Mouse (Mus musculus) forebrain, embryonic 12.5 days (tissue): ENCODE results near the gene Gltp. TPM values are rescaled to one million over a fixed set of nuclear protein-coding genes. Genes with fewer than 3 reads are reported as not detected.

Experiments
- ATAC-seq: fragments of 200-750 bp; cut with Nextera tagmentation; 2 replicates; pipeline ENCODE4 v1.8.0; 2017; ENCODE audit warnings: moderate TSS enrichment; ENCODE audit not compliant: low FRiP score
- H3K27ac ChIP-seq: fragments of 300-500 bp; sonication (generic); 2 replicates; pipeline ENCODE4 v1.5.1; 2016; ENCODE audit warnings: mild to moderate bottlenecking
- H3K27me3 ChIP-seq: fragments of 300-500 bp; sonication (generic); 2 replicates; pipeline ENCODE4 v1.6.1; 2016; ENCODE audit warnings: mild to moderate bottlenecking
- H3K36me3 ChIP-seq: fragments of 300-500 bp; sonication (generic); replicated peaks from 2 replicates; pipeline ENCODE4 v1.6.1; 2016; ENCODE audit warnings: mild to moderate bottlenecking
- H3K4me1 ChIP-seq: fragments of 300-500 bp; sonication (generic); 2 replicates; pipeline ENCODE4 v1.6.1; 2016
- H3K4me2 ChIP-seq: fragments of 300-500 bp; sonication (generic); 2 replicates; pipeline ENCODE4 v1.6.1; 2016; ENCODE audit warnings: mild to moderate bottlenecking, moderate library complexity
- H3K4me3 ChIP-seq: fragments of 300-500 bp; sonication (generic); replicated peaks from 2 replicates; pipeline ENCODE4 v1.5.1; 2016; ENCODE audit warnings: mild to moderate bottlenecking
- H3K9ac ChIP-seq: fragments of 300-500 bp; sonication (generic); 2 replicates; pipeline ENCODE4 v1.6.1; 2016; ENCODE audit warnings: mild to moderate bottlenecking
- H3K9me3 ChIP-seq: fragments of 300-500 bp; sonication (generic); 2 replicates; pipeline ENCODE4 v1.6.1; 2016
- WGBS: fragments of 180-500 bp; shearing (Covaris S2); methylation state at CpG from one replicate; pipeline ENCODE4 v1.1.7; 2016; 5-methylcytosine and 5-hydroxymethylcytosine counted together
- polyA plus RNA-seq: library from polyadenylated mRNA; unstranded; fragments of >200 nt; fragmentation: Nextera tagmentation; extraction: Ambion mirVana; gene quantifications from 2 replicates; pipeline ENCODE4 v1.2.1, GENCODE M21; 2016

Gene Gltp
- polyA plus RNA-seq, 1 experiment from 2014 or later, result 66.2 TPM

DNA sequence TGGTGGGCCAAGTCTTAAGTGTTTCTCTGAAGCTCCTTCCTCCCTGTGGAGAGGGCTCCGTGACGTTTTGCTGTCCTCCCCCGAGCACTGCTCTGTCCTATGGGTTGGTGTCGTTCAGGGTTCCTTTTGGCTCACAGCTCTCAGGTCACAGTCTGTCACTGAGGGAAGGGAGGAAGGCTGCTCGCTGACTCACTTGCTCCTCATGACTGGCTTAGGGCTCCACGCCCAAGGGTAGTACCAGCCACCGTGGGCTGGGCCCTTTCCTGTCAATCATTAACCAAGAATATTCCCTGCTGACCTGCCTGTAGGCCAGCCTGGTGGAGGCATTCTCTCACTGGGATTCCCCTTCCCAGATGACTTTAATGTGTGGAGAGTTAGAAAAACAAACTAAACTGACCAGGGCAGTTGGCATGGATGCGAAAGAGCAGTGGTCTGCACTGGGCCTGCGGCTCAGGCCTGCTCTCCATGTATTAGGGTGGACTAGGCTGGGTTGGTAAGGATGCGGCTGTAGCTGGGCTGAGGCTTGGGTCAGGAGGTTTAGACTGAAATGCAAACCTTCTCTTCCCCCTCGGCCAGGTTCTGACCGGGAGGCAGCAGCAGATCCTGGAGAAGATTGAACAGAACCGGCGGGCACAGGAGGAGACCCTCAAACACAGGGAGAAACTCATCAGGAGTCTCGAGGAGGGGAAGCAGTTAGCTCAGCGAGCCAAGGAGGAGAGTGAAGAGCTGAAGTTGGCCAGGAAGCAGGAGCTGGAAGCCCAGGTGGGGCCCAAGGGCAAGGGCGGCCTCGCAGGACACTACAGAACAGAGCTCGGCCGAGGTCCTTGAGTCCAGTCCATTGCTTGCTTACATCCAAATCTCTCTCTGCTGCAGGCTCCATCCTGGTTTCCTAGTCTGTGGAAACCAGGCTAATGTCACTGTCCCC lies 28.5 kb upstream of the Gltp start:
- Histone ChIP-seq H3K4me3 (no peak overlapping the region), H3K9me3 (no peaks in the 10 kb centered on the region), H3K27me3 (no peaks in the 10 kb centered on the region), H3K9ac (no peak overlapping the region), H3K4me1 (no peaks in the 10 kb centered on the region), H3K4me2 (no peak overlapping the region), H3K27ac (no peak overlapping the region), H3K36me3 (peaks cover 92% of the 10 kb centered on the region)
- no peak for ATAC-seq
- WGBS, result 90% methylated on average over 20 of the region's 20 CpGs

DNA sequence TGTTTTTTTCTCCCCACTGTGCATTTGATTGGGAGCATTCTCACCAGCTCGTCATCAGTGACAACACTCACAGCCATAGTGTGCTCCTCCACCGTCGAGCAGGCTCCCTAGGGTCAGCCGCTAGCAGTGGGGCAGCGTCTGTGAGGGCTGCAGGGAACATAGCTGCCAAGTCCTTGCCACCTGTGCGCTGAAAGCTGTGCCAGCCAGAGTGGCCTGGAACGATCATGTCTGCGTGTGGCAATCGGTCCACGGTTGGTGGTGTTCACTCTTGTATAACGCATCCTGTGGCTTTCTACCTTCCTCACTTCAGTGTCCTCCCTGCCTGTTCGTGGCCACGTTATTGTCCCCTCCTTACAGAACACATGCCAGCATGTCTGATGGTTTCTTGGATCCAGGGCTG lies 27.7 kb upstream of the Gltp start:
- Histone ChIP-seq H3K27ac (no peak overlapping the region), H3K27me3 (no peaks in the 10 kb centered on the region), H3K9me3 (no peaks in the 10 kb centered on the region), H3K9ac (no peak overlapping the region), H3K4me1 (no peaks in the 10 kb centered on the region), H3K4me2 (no peak overlapping the region), H3K4me3 (no peak overlapping the region), H3K36me3 (peaks cover 92% of the 10 kb centered on the region)
- no peak for ATAC-seq
- 94% methylated on average over 13 of the region's 13 CpGs for WGBS

DNA sequence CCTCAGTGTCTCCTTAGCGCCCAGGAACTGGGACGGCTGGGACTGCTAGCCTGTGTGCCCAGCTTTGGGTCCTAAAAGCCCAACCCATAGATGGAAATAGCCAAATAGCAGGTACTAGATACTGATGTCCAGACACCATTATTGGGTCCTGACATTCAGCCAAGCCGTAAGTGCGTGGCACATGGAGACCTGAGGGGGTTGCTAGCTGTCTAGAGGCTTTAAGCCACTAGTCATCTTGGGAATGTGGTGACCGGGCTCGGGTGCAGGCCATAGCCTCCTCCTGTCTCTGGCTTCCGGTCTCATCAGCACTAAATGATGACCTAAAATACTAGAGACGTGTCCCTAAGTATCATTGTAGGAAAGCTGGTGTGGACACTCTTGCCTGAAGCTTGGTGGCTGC lies 27.2 kb upstream of the Gltp start:
- H3K27me3 ChIP-seq, result no peaks in the 10 kb centered on the region
- no peak overlapping the region for H3K4me2 ChIP-seq
- 90% methylated on average over 8 of the region's 8 CpGs for WGBS
- H3K36me3 ChIP-seq, result peaks cover 93% of the 10 kb centered on the region
- H3K27ac ChIP-seq, result no peak overlapping the region
- H3K4me3 ChIP-seq, result no peak overlapping the region
- ATAC-seq, result no peak
- H3K9ac ChIP-seq, result no peak overlapping the region
- no peaks in the 10 kb centered on the region for H3K9me3 ChIP-seq
- no peaks in the 10 kb centered on the region for H3K4me1 ChIP-seq

DNA sequence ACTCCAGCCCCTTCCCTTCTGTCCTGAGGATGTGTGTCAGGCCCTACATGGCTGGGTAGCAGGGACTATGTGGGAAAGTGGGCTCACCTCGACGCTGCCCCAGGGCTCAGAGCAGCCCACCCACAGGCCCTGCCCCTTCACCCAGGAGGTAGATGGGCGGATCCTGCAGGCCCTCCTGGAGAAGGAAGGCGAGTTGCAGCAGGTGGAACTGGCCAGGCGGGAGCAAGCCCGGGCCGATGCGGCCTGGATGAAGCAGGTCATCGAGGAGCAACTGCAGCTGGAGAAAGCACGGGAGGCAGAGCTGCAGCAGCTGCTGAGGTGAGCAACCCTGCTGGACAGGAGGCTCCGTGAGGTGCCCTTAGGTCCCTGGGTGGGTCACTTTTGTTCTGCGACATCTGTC lies 26.5 kb upstream of the Gltp start:
- H3K4me1 ChIP-seq, result no peaks in the 10 kb centered on the region
- H3K36me3 ChIP-seq, result peaks cover 95% of the 10 kb centered on the region
- H3K9ac ChIP-seq, result no peak overlapping the region
- H3K4me2 ChIP-seq, result no peak overlapping the region
- no peak for ATAC-seq
- WGBS, result 93% methylated on average over 12 of the region's 12 CpGs
- no peak overlapping the region for H3K27ac ChIP-seq
- H3K9me3 ChIP-seq, result no peaks in the 10 kb centered on the region
- no peaks in the 10 kb centered on the region for H3K27me3 ChIP-seq
- no peak overlapping the region for H3K4me3 ChIP-seq

DNA sequence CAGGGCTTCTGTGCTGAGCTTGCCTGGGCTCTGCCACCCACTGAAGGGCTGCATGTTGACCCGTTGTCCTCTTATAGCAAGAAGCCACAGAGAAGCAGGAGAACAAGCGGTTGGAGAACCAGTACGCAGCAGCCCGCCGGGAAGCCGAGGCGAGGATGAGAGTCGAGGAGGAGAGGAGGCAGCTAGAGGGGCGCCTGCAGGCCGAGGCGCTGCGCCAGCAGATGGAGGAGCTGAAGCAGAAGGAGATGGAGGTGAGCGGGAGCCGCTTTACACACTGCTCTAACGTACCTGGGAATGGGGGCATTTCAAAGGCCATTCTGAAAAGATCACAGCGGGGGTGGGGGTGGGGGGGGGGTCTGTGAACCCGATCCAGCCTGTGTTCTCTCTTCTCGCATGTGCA lies 23.8 kb upstream of the Gltp start:
- ATAC-seq, result no peak
- Histone ChIP-seq H3K9me3 (no peaks in the 10 kb centered on the region), H3K4me1 (no peaks in the 10 kb centered on the region), H3K27me3 (no peaks in the 10 kb centered on the region), H3K36me3 (peaks cover 94% of the 10 kb centered on the region), H3K4me3 (no peak overlapping the region), H3K9ac (no peak overlapping the region), H3K27ac (no peak overlapping the region), H3K4me2 (no peak overlapping the region)
- 90% methylated on average over 18 of the region's 18 CpGs for WGBS

DNA sequence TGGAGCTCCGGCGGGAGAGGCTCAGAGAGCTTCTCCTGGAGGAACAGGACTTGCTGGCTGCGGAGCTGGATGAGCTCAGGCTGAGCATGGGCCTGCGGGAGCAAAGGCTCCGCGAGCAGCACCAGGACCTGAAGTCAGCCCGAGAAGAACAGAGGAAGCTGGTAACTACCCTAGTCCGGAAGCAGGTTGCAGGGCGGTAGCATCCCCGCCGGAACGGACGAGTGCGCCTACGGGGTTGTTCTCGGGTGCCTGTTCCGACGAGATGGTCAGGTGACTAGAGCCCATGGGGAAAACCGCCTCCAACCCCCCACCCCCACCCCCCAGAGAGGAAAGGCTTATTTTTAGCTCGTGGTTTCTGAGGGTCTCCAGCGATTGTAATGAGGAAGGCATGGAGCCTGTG lies 18.6 kb upstream of the Gltp start:
- Histone ChIP-seq H3K9ac (no peak overlapping the region), H3K27me3 (0 out of 2 replicates have a peak, but pooled peaks cover 3% of the 10 kb centered on the region), H3K9me3 (no peaks in the 10 kb centered on the region), H3K36me3 (peaks cover 47% of the 10 kb centered on the region), H3K4me3 (no peak overlapping the region), H3K4me1 (peaks cover 9% of the 10 kb centered on the region), H3K4me2 (no peak overlapping the region), H3K27ac (no peak overlapping the region)
- WGBS, result 96% methylated on average over 21 of the region's 21 CpGs
- ATAC-seq, result no peak

DNA sequence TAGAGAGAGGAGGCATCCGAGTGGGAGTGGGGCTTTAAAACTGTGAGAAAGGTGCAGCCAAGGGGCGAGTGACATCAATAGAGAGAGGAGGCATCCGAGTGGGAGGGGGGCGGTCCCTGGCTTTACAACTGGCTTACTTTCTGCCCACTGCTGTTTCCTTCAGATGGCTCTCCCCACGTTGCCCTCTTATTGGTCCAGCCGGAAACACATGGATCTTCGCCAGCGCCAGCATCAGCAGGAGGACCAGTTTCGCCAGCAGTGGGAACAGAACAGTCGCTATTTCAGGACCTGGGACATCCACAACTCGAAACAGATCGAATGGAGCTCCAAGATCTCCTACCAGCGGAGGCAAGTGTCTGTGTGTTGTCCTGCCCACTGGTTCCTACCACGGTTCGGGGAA lies 17.7 kb upstream of the Gltp start:
- Histone ChIP-seq H3K27me3 (peaks cover 3% of the 10 kb centered on the region; the same call in 1 of the 2 replicates), H3K4me2 (peak overlapping the region; percentile 71), H3K4me1 (peaks cover 9% of the 10 kb centered on the region), H3K4me3 (peak overlapping the region; percentile 74), H3K27ac (no peak overlapping the region), H3K9ac (peak overlapping the region; percentile 79), H3K36me3 (peaks cover 39% of the 10 kb centered on the region), H3K9me3 (no peaks in the 10 kb centered on the region)
- no peak for ATAC-seq
- 60% methylated on average over 15 of the region's 15 CpGs for WGBS

DNA sequence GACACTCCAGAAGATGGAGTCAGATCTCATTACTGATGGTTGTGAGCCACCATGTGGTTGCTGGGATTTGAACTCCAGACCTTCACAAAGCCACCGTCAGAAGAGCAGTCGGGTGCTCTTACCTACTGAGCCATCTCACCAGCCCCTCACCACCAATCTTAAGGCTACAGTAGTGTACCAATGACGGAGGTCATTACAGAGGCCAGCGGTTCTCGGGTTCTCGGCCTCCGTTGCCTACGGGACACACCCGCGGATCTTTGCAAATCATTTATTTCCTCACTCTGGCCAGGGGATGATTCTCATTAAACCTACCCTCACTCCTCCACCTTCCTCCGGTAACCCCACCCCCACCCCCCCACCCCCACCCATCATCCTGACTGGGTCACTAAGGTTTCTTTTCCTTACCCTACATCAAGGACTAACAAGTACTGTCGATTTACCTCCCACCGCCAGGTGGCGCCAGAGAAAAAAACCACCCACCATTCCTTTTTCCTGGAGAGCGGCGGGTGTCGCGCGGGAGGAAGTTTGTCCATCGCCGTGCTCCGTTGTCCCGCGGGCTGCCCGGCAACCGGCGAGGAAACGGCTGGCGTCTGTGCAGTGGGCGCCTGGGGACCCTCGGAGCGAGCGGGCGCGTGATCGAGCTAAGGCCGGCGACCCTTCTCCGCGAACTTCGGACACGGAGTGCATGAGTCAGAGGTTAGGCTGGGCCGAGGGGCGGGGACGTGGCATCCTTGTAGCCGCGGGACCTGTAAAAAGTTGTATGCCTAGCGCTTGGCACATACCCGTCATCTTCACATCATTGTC lies 16.7 kb upstream of the Gltp start, which contains the start of gene Tchp:
Tchp (plus strand) TSS at position 496 of the 804 bp plus-strand sequence.
- WGBS, result 4% methylated on average over 49 of the region's 49 CpGs

DNA sequence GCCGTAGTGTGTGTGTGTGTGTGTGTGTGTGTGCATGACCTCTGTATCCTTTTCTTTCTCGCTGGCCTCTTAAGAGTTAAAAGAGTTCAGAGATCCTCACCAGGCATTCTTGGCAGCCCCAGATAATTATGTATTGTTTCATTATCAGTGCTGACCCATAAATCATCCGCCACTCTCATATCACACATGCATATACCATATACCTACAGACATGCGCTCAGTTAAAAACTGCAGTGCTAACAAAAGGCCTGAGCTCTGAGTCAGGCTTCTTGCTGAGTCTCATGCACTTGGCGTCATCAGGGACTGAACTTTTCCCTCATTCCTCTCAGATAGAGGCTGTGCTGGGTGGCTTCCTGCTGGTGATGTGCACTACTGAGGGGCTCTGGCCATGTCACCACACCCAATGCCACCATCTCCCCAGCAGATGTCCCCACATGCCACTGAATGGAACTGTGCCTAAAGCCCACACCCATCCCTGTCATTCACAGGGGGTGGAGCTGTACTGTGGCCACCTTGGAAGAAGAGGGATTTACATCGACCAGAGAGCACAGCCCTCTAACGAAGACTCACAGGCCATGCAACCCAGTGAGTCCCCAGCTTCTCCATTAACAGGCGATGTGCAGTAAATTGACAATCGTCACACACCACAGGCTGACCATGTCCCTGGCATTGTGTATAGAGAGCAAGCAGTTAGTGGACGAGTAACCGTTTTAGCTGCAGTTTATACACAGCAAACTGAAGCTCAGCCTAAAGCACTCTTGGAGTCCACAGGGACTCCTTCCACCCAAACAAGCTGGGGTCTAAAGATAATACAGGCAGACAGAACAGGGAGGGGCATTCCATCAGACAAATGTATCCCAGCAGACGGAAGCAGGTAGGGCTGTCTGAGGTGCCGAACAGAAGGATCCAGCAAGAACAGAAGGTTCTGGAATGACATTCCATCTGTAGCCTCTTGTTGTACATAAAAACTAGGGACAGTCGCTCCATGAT lies 11.9 kb upstream of the Gltp start:
- Histone ChIP-seq H3K4me1 (peaks cover 3% of the 10 kb centered on the region; the same call in 1 of the 2 replicates), H3K4me2 (no peak overlapping the region), H3K27me3 (peaks cover 3% of the 10 kb centered on the region; the same call in 1 of the 2 replicates), H3K9me3 (no peaks in the 10 kb centered on the region), H3K4me3 (no peak overlapping the region), H3K36me3 (no peaks in the 10 kb centered on the region), H3K27ac (no peak overlapping the region), H3K9ac (no peak overlapping the region)
- WGBS, result 64% methylated on average over 14 of the region's 14 CpGs
- ATAC-seq, result no peak

More for the DNA sequence above, 16.7 kb upstream of the Gltp start, which contains the start of gene Tchp:
- Histone ChIP-seq H3K4me2 (peak within 1 kb of the TSS; percentile 71), H3K27ac (no peak within 1 kb of the TSS), H3K27me3 (peaks cover 3% of the 10 kb centered on the region; the same call in 1 of the 2 replicates), H3K36me3 (peaks cover 31% of the 10 kb centered on the region), H3K9me3 (no peaks in the 10 kb centered on the region), H3K9ac (peak within 1 kb of the TSS; percentile 79), H3K4me1 (peaks cover 12% of the 10 kb centered on the region), H3K4me3 (peak within 1 kb of the TSS; percentile 74)
- peak; percentile 83 for ATAC-seq

DNA sequence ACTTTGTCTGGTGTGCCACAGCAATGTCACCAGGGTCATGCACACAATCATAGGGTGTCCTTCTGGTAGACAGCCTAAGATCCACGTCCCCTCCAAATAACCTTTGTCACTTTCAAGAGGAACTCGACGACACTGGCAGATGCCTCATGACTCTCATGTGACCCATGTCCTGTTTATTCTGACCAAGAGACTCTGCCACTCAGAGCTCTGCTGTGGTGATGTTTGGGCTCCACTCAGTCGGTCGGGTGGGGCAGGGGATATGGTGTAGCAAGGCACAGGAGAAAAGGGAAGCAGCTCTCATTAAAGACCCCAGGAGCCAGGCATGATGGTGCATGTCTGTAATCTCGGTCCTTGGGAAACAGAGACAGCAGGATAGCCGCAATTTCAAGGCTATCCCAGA lies 8.2 kb upstream of the Gltp start:
- WGBS, result 76% methylated on average over 7 of the region's 7 CpGs
- no peak for ATAC-seq
- Histone ChIP-seq H3K27ac (no peak overlapping the region), H3K9ac (no peak overlapping the region), H3K4me1 (peaks cover 3% of the 10 kb centered on the region; the same call in 1 of the 2 replicates), H3K4me2 (no peak overlapping the region), H3K27me3 (no peaks in the 10 kb centered on the region; the same call in 1 of the 2 replicates), H3K4me3 (no peak overlapping the region), H3K9me3 (no peaks in the 10 kb centered on the region), H3K36me3 (no peaks in the 10 kb centered on the region)

DNA sequence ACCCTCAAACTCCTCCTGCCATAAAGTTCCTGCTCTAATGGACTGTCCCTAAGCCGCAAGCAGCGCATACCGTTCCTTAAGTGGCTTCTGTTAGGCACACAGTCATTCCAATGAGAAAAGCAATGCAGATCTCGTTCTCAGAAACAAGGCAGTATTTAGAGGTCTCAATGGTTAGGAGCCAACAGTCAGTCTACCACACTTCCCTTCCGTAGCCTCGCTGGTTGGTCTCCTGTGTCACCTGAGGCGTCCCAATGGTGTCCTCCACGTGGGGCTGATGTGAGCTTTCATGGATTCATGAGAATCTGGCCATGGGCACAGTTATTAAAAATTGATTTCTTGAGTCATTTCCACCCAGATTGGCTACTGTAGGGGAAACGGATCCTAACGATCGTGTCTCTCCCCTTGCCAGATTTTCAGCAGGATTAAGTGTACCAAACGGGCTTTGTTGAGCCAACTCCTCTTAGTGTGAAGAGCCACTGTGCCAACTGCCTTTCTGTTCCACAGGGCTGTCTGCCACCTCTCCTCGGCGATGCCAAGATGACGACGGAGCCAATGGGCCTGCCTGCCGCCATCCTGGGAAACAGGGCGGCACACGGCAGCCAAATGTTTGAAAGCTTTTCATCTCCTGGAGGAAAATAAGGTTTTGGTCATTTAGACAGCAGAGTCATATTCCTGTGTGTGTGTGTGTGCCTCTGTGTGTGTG lies 7.4 kb upstream of the Gltp start:
- Histone ChIP-seq H3K27me3 (no peaks in the 10 kb centered on the region; the same call in 1 of the 2 replicates), H3K9ac (no peak overlapping the region), H3K9me3 (no peaks in the 10 kb centered on the region), H3K4me2 (no peak overlapping the region), H3K4me1 (peaks cover 3% of the 10 kb centered on the region; the same call in 1 of the 2 replicates), H3K4me3 (no peak overlapping the region), H3K36me3 (no peaks in the 10 kb centered on the region), H3K27ac (no peak overlapping the region)
- ATAC-seq, result no peak
- 83% methylated on average over 19 of the region's 19 CpGs for WGBS
